Mouse (Mus musculus): ENCODE data around the gene Rrad.
A peak's percentile ranks its signal among the peaks of the same experiment; 100 is the strongest.
"Not testable (repeated sequence)": the region's sequence is repeated elsewhere in the genome, so short reads cannot be mapped to it uniquely, and the experiment has no call there.

Gene Rrad

GRCm38 (mm10) chr8:104630981-104631663 lies at the start of gene Rrad:
Gene Rrad (minus strand): TSS chr8:104631327.
- DNase-seq (ENCODE audit: low spot score in 2 of 2): peak; percentile 92 to 95

GRCm38 (mm10) chr8:104655614-104656013 lies 24.5 kb upstream of the Rrad start:
- no peak for DNase-seq (ENCODE audit: low spot score in 2 of 2)

DNA sequence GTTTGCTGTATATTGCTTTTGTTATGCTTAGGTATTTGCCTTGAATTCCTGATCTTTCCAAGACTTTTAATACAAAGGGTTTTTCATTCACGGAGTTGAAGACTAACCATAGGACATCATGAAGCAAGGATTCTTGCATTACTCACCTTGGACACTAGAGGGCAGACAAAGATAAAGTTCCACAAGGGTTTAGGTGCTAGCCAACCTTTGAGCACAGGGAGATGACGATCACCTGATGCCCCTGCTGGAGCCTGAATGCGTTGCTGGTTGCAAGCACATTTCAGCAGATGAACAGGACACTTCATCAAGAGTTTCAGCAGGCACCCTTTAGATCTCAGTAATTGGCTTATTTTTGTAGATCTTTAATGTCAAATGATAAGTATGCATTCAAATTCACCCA lies 23.9 kb upstream of the Rrad start:
- peak; percentile 78 to 85 for DNase-seq (ENCODE audit: low spot score in 2 of 2)

- DNase-seq (ENCODE audit: low spot score in 2 of 2): not testable (repeated sequence)
These were observed 13.1 kb upstream of the Rrad start for GRCm38 (mm10) chr8:104644187-104644586.

GRCm38 (mm10) chr8:104642324-104642654 lies 11.2 kb upstream of the Rrad start:
- no peak for DNase-seq (ENCODE audit: low spot score in 2 of 2)

DNA sequence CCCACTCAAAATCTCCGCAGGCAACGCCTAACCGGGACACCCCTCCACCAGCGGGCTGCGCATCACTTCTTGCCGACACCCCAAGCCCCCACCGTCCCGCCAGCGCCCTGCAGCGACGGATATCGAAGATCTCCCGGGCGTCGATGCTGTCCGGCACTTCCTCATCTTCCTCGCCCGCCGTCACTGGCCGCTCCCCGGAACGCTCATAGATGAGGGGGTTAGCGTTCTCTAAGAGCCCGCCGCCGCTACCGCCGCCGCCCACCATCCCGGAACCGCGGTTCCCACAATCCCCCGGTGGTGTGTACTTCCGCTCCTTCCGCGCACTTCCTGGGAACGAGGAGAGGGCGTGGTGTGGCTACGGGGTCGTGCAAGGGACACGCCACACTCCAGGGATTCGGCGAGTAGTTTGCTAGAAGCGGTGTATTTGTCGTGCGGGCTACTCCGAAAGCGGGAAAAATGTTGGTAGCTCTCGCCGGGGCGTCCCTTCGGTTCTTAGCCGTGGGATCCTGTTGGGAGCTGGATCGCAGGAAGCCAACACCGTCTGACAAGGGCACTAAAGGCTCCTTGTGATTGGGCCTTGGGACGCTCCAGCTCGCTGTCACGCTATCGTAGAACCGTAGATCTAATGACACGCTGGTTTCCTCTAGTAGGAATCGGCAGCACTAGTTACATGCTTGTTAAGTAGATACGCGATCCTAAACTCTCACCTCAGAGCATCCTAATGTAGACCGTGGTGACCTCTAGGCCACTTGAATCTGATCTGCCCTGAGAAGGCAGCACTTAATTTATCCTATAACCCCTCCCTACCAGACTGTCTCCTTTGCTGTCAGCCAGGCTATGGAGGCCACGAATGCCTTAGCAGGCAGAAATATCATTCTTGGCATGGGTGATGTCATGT lies 10.5 kb upstream of the Rrad start, which contains the start of gene Ciao2b:
Ciao2b (minus strand) TSS at position 540 of the 898 bp plus-strand sequence.
- DNase-seq (ENCODE audit: low spot score in 2 of 2): peak; percentile 41 to 55

- no peak for DNase-seq (ENCODE audit: low spot score in 2 of 2)
These were observed 9.8 kb upstream of the Rrad start for GRCm38 (mm10) chr8:104640831-104641370.

DNA sequence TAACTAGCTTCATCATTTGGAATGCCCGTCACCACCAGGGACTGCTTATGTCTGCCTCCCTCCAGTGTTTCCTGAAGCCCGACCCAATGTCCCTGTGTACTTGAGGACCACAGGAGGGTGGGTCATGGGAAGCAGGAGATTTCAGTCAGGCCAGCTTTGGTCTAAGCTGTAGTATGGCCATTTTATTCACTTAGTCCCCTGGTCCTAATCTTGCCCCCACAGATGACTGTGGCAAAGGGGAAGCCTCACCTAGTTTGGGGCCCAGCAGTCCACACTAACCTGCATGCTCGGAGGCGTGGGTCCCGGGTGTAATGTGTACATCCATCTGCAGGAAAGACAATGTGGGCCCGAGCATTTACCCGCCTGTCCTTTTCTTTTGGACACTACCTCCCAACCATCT lies 9.1 kb upstream of the Rrad start:
- DNase-seq (ENCODE audit: low spot score in 2 of 2): no peak

DNA sequence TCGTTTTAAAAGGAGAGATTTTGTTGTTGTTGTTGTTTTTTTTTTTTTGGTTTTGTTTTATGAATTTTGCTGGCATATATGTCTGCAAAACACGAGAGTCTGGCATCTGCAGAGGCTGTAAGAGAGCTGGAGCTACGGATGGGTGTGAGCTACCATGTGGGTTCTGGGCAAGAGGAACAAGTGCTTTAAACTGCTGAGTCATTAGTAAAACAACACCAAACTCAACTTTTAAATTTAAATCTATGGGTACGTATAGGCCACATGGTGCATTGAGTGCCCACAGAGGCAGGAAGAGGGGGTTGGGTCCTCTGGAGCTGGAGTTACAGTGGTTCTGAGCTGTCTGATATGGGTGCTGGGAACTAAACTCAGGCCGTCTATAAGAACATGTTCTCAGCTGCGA lies 6.9 kb upstream of the Rrad start:
- no peak for DNase-seq (ENCODE audit: low spot score in 2 of 2)

GRCm38 (mm10) chr8:104635004-104635710 lies 4.0 kb upstream of the Rrad start:
- DNase-seq (ENCODE audit: low spot score in 2 of 2): no peak

DNA sequence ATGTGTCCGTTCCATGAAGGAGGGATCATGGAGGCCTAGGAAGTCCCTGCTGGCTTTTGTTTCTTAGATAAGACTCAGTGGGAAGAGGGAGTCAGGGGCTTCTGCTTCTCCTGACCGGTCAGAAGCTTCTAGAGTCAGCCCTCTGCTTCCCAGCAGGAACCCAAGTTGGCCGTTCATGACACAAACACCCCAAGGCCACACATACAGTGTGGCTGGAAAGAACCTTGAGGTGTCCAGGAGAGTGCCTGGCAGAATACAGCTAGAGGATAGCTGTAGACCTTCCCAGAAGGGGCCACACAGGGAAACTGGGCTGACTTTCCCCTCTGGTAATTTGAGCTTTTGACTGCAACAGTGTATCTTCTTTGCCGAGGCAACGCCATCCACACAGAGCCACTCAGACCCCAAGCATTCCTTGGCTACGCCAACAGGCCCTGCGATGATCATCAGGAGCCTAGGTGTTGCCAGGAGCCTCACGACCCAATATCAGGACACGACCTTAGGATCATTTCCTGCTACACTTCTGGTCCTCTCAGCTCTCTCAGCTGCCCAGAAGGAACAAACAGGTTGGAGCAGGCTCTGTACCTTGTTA lies 2.1 kb upstream of the Rrad start:
- DNase-seq (ENCODE audit: low spot score in 2 of 2): no peak

DNA sequence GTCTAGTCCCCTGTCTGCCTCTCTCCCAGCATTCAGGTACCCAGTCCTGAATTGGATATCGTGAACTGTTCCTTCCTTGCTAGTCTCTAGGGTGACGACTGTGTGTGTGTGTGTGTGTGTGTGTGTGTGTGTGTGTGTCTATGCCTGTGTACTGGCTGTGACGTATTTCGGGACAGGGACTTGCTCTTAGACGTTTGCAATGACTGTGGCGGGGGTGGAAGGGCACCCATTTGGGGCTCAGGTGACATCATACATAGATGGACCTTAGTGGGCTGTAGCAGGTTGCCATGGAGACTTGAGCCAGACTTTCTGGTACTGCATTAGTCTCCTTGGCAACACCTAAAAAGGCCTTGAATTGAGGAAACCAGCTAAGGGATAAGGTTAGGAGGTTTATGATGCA lies 1.4 kb upstream of the Rrad start:
- DNase-seq (ENCODE audit: low spot score in 2 of 2): no peak

DNA sequence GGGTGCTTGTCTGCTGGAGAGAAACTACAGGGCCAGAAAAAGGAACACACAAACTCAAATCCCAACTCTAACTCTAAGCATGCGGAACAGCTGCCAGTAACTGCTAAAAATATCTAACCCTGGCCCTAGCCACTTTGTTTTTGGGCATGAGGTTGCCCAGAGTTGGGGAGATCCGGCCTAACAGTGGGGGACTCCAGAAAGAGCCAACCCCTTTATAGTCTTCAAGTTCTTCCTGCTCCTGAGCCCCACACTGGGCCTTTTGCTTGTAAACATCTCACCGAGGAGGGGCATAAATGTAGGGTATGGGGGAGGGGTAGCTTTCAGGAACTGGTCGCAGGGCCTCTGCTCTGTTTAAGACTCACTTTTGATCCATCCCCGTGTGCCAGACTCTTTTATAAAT lies 848 bp upstream of the Rrad start:
- peak in 1 of 2 experiments; percentile 17 for DNase-seq (ENCODE audit: low spot score in 2 of 2)

DNA sequence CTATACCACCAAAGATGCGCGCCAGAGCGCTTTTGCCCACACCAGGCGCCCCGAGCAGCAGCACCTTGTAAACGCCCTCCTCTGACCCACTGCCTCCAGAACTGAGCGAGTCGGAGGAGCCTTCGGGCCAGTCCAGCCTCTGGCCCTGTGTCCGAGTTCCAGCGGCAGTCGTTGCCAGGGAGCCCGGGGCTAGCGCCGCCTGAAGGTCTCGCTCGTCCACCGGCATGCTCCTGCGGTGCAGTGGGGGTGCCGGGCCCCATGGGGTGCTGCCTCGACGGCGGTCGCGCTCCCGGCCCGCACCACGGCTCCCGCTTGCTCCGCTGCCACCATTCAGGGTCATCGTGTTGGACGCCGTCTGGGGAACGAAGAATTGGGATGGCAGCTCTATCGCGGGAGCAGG lies 553 bp downstream of the Rrad start:
- peak; percentile 27 to 34 for DNase-seq (ENCODE audit: low spot score in 2 of 2)

DNA sequence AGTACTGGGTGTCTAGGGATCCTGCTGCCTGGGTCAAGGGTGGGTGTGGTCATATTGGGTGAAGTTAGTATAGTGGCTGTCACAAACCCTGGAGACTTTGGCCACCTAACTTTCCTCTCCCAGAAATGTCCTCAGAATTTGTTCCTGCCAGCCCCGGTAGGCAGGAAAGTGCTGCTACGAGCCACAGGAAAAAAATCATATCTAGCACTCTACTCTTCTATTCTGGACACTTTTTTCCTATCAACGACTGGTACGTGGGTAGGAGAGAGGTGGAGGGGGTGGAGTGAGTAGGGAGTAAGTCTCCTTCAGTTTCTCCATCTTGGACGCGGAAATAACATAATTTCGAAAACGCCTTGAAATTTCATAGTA lies 1.0 kb downstream of the Rrad start:
- no peak for DNase-seq (ENCODE audit: low spot score in 2 of 2)

GRCm38 (mm10) chr8:104629306-104630110 lies 1.6 kb downstream of the Rrad start:
- no peak for DNase-seq (ENCODE audit: low spot score in 2 of 2)

DNA sequence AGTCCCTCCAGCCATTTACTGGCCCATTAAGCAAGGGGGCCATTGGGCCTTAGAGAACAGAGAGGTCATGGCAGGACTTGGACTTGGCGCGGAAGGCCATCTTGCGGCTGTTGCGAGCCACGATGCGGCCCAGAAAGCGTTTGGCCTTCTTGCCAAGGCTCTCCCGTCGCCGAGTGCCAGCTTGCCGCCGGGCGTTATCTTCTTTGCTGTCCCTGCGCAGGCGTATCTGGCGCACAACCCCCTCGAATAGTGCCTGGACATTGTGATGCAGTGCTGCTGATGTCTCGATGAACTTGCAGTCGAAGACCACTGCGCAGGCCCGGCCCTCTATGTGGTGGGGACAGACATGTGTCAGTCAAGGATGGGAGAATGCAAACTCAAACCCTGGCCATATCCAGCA lies 2.7 kb downstream of the Rrad start:
- no peak for DNase-seq (ENCODE audit: low spot score in 2 of 2)

DNA sequence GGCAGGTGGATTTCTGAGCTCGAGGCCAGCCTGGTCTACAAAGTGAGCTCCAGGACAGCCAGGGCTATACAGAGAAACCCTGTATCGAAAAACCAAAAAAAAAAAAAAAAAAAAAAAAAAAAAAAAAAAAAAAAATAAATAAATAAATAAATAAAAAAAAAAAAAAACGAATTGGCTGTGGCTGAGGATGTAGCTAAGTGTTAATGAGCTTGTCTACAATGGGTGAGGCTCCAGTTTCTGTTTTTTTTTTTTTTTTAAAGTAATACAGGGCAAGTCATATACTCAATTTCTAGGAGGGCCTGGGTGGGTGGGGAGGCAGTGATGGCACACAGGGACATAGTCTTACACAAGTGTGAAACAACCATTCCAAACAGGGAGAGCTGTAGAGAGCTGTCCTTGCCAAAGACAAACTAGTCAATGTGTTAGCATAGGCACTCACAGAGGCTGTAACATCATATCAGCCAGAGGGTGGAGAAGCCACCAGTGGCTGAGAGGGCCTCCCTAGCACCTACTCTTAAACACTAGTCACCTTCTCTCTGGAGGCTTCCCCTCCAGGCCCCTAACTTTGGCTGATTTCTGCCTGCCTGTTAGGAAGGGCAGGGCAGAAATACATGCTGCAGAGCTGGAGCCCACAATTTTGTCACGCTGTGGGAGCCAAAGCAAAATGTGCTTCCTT lies 3.9 kb downstream of the Rrad start:
- DNase-seq (ENCODE audit: low spot score in 2 of 2): no peak

DNA sequence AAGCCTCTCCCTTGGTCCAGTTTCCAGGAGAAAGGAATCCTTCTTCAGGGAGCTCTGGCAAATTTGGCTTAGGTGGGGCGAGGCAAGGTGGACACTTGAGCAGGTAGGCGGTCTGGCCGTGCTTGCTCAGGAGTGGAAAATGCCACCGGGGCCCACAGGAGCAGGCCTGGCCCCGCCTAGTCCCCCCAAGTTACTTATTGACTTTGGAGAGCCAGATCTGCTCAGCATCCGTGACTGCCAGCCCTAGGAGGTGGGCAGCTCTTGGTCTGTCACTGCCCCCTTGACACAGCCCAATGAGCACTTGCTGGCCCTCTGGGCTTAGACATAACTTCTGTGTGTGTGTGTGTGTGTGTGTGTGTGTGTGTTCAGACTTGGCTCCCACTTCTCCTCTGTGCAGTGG lies 7.0 kb downstream of the Rrad start, which contains the start of gene Cdh16:
Cdh16 (minus strand) TSS at position 236 of the 400 bp plus-strand sequence.
- DNase-seq (ENCODE audit: low spot score in 2 of 2): no peak

DNA sequence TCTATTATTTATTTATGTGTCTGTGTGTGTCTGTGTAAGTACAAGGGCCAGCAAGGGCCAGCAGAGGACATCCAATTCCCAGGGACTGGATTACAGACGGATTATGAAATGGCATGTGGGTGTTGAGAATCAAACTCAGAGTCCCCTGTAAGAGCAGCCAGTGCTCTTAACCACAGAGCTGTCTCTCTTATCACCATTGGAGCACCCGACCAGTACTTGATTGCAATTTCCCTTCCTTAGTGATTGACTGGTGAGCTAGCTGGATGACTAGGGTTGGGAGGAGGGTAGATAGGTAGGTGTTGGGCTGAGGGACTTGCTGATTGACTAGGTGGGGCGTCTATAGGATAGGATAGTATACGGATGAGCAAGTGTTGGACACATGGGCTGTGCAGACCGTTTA lies 10.4 kb downstream of the Rrad start:
- DNase-seq (ENCODE audit: low spot score in 2 of 2): no peak

All from natural killer cell, adult 2 months (primary cell).